ENCODE assay signal across 16 mouse cellular contexts in genomic region chr9:121092568-121092967, GRCm38 (mm10).
DNase-seq lines count a peak whose midpoint lies in the region; ATAC-seq and TF ChIP-seq lines count a peak whose summit lies in the region.
"Had no signal": no experiment of that assay in that cellular context is flagged by ENCODE, and none has a peak within 500 bp of the region (broad histone marks: within the 10 kb centered on the region; RNA-seq: fewer than 3 reads in every experiment).

No protein-coding gene starts in this region.

- DNase-seq in gastrocnemius, adult 2 months: no peak
- no peak for DNase-seq in gastrocnemius, postnatal 10 days
- no peak for DNase-seq in liver, adult 2 months (ENCODE audit: extremely low read depth, low read depth, low spot score)
- DNase-seq in liver (no peak), 416B (ENCODE audit: low read depth) (peak; percentile 15), R1 (ENCODE audit: low read depth, low spot score) (peak; percentile 33)
- no peak for DNase-seq in neural tube, embryonic 10.5 days (ENCODE audit: extremely low spot score, low spot score)
- DNase-seq: cerebellum, postnatal 25 days; kidney, adult 11 months; kidney, postnatal 4 days had no signal

- WGBS in liver, adult 2 months: 75% methylated on average over 5 of the region's 5 CpGs
- WGBS in hindbrain, embryonic 12.5 days: 87% methylated on average over 5 of the region's 5 CpGs

- no peaks in the 10 kb centered on the region for H3K4me1 ChIP-seq in liver, adult 2 months (ENCODE audit: control insufficient read depth, insufficient read depth, low read length)
- H3K4me1 ChIP-seq in hindbrain, embryonic 12.5 days: 0 out of 2 replicates have a peak, but pooled peaks cover 3% of the 10 kb centered on the region
- H3K4me1 ChIP-seq: embryonic facial prominence, embryonic 12.5 days; heart, embryonic 13.5 days; lung, embryonic 15.5 days had no signal

- H3K9me3 ChIP-seq in hindbrain, embryonic 12.5 days (replicated peaks): peaks cover 7% of the 10 kb centered on the region; the same call in 1 of the 2 replicates
- H3K9me3 ChIP-seq: embryonic facial prominence, embryonic 12.5 days; hindbrain, embryonic 13.5 days; lung, embryonic 15.5 days; neural tube, embryonic 15.5 days had no signal

- peak; percentile 40 for TF ChIP-seq CTCF in gastrocnemius, adult 2 months (IDR thresholded peaks at IDR 0.05)
- TF ChIP-seq CTCF in liver, adult 2 months (IDR thresholded peaks at IDR 0.05; ENCODE audit: low read depth, low read length): peak; percentile 47

- no peak overlapping the region for H3K4me3 ChIP-seq in gastrocnemius, adult 2 months
- H3K4me3 ChIP-seq in liver, adult 2 months (ENCODE audit: insufficient read depth, low read depth, low read length): no peak overlapping the region
- no peak overlapping the region for H3K4me3 ChIP-seq in hindbrain, embryonic 12.5 days
- H3K4me3 ChIP-seq: embryonic facial prominence, embryonic 12.5 days; heart, embryonic 13.5 days; hindbrain, embryonic 13.5 days; lung, embryonic 15.5 days; neural tube, embryonic 15.5 days had no signal

- no peak for TF ChIP-seq POLR2A in liver, adult 2 months (IDR thresholded peaks at IDR 0.05; ENCODE audit: extremely low read depth, insufficient read depth, low read length)

- H3K36me3 ChIP-seq in liver, adult 2 months (ENCODE audit: control insufficient read depth, insufficient read depth, low read length): no peaks in the 10 kb centered on the region
- H3K36me3 ChIP-seq in hindbrain, embryonic 12.5 days: no peaks in the 10 kb centered on the region
- H3K36me3 ChIP-seq: embryonic facial prominence, embryonic 12.5 days; heart, embryonic 13.5 days; hindbrain, embryonic 13.5 days; lung, embryonic 15.5 days; neural tube, embryonic 15.5 days had no signal

- H3K79me2 ChIP-seq in liver, adult 2 months (ENCODE audit: control insufficient read depth, insufficient read depth, low read length): no peaks in the 10 kb centered on the region

- no peak overlapping the region for H3K4me2 ChIP-seq in hindbrain, embryonic 12.5 days (replicated peaks)
- H3K4me2 ChIP-seq: embryonic facial prominence, embryonic 12.5 days; heart, embryonic 13.5 days; hindbrain, embryonic 13.5 days; lung, embryonic 15.5 days; neural tube, embryonic 15.5 days had no signal

- no peak for ATAC-seq in hindbrain, embryonic 12.5 days (ENCODE audit: low FRiP score)

- no peaks in the 10 kb centered on the region for H3K27me3 ChIP-seq in liver, adult 2 months (ENCODE audit: control insufficient read depth, insufficient read depth, low read length)
- H3K27me3 ChIP-seq in hindbrain, embryonic 12.5 days: no peaks in the 10 kb centered on the region
- H3K27me3 ChIP-seq: embryonic facial prominence, embryonic 12.5 days; heart, embryonic 13.5 days; hindbrain, embryonic 13.5 days; lung, embryonic 15.5 days; neural tube, embryonic 15.5 days had no signal

- H3K27ac ChIP-seq in gastrocnemius, adult 2 months: no peak overlapping the region
- no peak overlapping the region for H3K27ac ChIP-seq in liver, adult 2 months (replicated peaks; ENCODE audit: insufficient read depth, low read depth, low read length)
- no peak overlapping the region for H3K27ac ChIP-seq in hindbrain, embryonic 12.5 days
- H3K27ac ChIP-seq: embryonic facial prominence, embryonic 12.5 days; heart, embryonic 13.5 days; hindbrain, embryonic 13.5 days; lung, embryonic 15.5 days; neural tube, embryonic 15.5 days had no signal

- H3K9ac ChIP-seq in liver, adult 2 months (ENCODE audit: low read depth, low read length): no peak overlapping the region
- no peak overlapping the region for H3K9ac ChIP-seq in hindbrain, embryonic 12.5 days
- H3K9ac ChIP-seq: embryonic facial prominence, embryonic 12.5 days; heart, embryonic 13.5 days; hindbrain, embryonic 13.5 days; lung, embryonic 15.5 days; neural tube, embryonic 15.5 days had no signal

- intact Hi-C loops in gastrocnemius, adult 2 months (cut with DNase I): loop anchor here (2.0 kb wide), 1 partner anchor 492 kb away; no protein-coding TSS in a partner anchor

Comparison
In these comparisons a context has a peak if more than half of its experiments do, and no peak if none do; other contexts are left out.
1. DNase-seq: peak in 416B (single experiment) and R1 (single experiment); none in gastrocnemius, adult 2 months (single experiment), gastrocnemius, postnatal 10 days (single experiment), liver, adult 2 months (single experiment), liver (single experiment) and neural tube, embryonic 10.5 days (single experiment).